Mouse (Mus musculus) brown adipose tissue, adult 24 weeks (tissue): ENCODE results near the gene Adal. TPM values are rescaled to one million over a fixed set of nuclear protein-coding genes. Genes with fewer than 3 reads are reported as not detected.

Experiments
- H3K27ac ChIP-seq: fragments of 200-500 bp; replicated peaks from 2 replicates; pipeline ENCODE4 v1.5.1; 2012; ENCODE audit warnings: low read depth, mild to moderate bottlenecking, low read length
- H3K4me1 ChIP-seq: fragments of 200-500 bp; 2 replicates; pipeline ENCODE4 v1.6.1; 2012; ENCODE audit warnings: low read length, mixed read lengths; ENCODE audit not compliant: control insufficient read depth, insufficient read depth, insufficient read length
- H3K4me3 ChIP-seq: fragments of 200-500 bp; 2 replicates; pipeline ENCODE4 v1.5.1; 2012; ENCODE audit warnings: low read depth, mild to moderate bottlenecking, low read length, moderate library complexity; ENCODE audit not compliant: insufficient read depth
- polyA plus RNA-seq: library from polyadenylated mRNA; stranded (reverse); fragments of >200 nt; gene quantifications from 2 replicates; pipeline ENCODE4 v1.2.4, GENCODE M21; 2012; ENCODE audit not compliant: missing spikeins, insufficient read depth, insufficient read length

Gene Adal
- polyA plus RNA-seq, 1 experiment = 9.5 TPM

GRCm38 (mm10) chr2:121149679-121150078, 9.5 kb downstream of the Adal start:
- Histone ChIP-seq H3K27ac (no peak overlapping the region), H3K4me3 (no peak overlapping the region), H3K4me1 (no peaks in the 10 kb centered on the region)

GRCm38 (mm10) chr2:121153100-121153499, 12.9 kb downstream of the Adal start:
- Histone ChIP-seq H3K4me3 (no peak overlapping the region), H3K4me1 (no peaks in the 10 kb centered on the region), H3K27ac (no peak overlapping the region)

GRCm38 (mm10) chr2:121169173-121169572, 28.9 kb downstream of the Adal start:
- Histone ChIP-seq H3K4me3 (peak overlapping the region; percentile 26), H3K4me1 (peaks cover 4% of the 10 kb centered on the region; the same call in 1 of the 2 replicates), H3K27ac (no peak overlapping the region)

GRCm38 (mm10) chr2:121169902-121170301, 29.7 kb downstream of the Adal start:
- Histone ChIP-seq H3K4me3 (peak overlapping the region; percentile 91), H3K27ac (peak overlapping the region; percentile 80), H3K4me1 (peaks cover 4% of the 10 kb centered on the region; the same call in 1 of the 2 replicates)

- Histone ChIP-seq H3K4me3 (peak within 1 kb of the TSS; percentile 91), H3K27ac (peak within 1 kb of the TSS; percentile 80), H3K4me1 (peaks cover 4% of the 10 kb centered on the region; the same call in 1 of the 2 replicates)
Observed at GRCm38 (mm10) chr2:121170481-121170971, 30.3 kb downstream of the Adal start, which contains the start of gene Tubgcp4. Tubgcp4 (plus strand) TSS chr2:121170654.

DNA sequence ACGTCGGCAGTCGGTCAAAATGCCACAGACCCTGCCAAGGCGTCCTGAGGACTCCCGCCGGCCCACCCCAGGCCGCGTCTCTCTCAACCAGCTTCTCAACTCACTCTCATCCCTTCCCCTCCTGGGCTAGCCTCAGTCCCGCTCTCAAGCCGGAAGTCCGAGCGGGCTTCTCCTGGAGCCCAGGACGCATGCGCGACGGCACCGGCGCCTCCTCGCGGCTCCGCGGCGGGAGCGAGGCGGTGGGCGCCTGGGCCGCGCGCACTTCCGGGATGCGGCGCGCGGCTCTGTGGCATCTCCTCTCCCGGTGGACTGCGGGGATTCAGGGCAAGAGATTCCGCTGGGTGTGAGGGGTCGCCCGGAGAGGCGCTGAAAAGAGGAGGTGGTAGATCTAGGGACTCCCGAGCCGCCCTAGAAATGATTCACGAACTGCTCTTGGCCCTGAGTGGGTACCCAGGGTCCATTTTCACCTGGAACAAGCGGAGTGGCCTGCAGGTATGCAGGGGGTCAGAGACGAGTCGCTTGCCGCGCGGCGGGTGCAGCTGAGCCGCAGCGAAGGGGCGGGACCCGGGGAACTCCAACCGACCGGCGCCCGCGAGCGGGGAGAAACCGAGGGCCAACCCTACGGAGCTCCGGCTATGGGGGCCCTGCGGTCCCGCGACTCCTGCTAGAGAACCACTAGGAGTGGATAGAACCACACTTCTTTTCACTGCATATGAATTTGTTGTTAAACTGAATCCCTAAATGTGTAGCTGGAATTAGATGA, 30.9 kb downstream of the Adal start, which contains the start of gene Zscan29:
Gene Zscan29, minus strand, starts transcription at position 146 of the 763 bp plus-strand sequence.
- H3K27ac ChIP-seq = peak within 1 kb of the TSS; percentile 80
- peak within 1 kb of the TSS; percentile 91 for H3K4me3 ChIP-seq
- peaks cover 4% of the 10 kb centered on the region; the same call in 1 of the 2 replicates for H3K4me1 ChIP-seq

DNA sequence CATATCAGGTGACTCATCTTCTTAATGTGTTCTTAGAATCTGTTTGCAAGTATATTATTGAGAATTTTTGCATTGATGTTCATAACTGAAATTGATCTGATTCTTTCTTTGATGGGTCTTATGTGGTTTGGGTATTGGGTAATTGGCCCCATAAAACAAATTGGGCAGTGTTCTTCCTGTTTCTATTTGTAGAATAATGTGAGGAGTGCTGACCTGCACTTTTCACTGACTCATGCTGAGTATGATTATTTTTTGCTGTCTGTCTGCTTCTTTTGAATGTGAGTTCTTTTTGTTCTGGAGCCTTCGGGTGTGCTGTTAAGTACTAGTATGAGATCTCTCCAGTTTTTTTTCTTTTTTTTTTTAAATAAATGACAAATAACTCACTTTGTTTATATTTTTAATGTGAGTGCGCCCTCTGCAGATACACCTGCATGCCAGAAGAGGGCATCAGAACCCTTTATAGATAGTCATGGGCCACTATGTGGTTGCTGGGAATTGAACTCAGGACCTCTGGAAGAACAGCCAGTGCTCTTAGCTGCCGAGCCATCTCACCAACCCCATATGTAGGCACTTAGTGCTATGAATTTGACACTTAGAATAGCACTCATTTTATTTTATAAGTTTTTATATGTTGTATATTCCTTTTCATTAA, 38.7 kb downstream of the Adal start:
- no peak overlapping the region for H3K27ac ChIP-seq
- H3K4me3 ChIP-seq = no peak overlapping the region
- no peaks in the 10 kb centered on the region for H3K4me1 ChIP-seq

DNA sequence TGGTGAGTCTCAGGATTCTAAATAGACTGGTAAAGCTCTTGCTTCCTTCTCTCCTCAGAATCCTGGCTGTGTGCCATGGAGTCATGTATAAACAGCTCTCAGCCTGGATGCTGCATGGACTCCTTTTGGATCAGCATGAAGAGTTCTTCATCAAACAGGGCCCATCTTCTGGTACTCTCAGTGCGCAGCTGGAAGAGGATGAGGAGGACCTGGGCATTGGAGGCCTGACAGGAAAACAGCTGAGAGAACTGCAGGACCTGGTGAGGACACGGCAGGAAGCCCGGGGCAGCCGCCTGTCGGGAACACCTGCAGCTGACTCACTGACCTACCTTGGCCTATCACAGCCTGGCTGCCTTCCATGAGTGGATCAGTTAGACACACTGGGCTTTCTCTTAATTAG, 43.2 kb downstream of the Adal start:
- no peak overlapping the region for H3K4me3 ChIP-seq
- H3K4me1 ChIP-seq = no peaks in the 10 kb centered on the region
- no peak overlapping the region for H3K27ac ChIP-seq

- H3K27ac ChIP-seq = no peak overlapping the region
- H3K4me1 ChIP-seq = no peaks in the 10 kb centered on the region
- no peak overlapping the region for H3K4me3 ChIP-seq
Observed at GRCm38 (mm10) chr2:121184142-121184541, 43.9 kb downstream of the Adal start.

DNA sequence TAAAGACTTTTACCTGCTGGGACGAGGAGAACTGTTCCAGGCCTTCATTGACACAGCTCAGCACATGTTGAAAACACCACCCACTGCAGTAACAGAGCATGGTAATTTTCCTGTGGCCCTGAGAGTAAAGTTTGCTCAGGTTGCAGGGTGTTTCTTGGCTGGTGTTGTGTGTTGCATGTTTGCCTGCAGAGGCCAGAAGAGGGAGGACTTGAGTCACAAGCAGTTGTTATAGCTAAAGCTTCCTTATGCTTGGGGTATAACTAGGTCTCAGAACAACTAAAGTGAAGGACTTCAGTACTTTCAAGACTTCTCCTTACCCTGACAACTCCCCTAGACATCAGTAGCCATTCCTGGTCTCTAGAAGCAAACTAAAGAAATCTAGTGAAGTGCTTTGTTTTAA, 48.3 kb downstream of the Adal start:
- H3K4me1 ChIP-seq = no peaks in the 10 kb centered on the region
- H3K4me3 ChIP-seq = no peak overlapping the region

GRCm38 (mm10) chr2:121195466-121195865, 55.2 kb downstream of the Adal start:
- Histone ChIP-seq H3K4me1 (no peaks in the 10 kb centered on the region), H3K27ac (no peak overlapping the region)

More for the DNA sequence above, 48.3 kb downstream of the Adal start:
- H3K27ac ChIP-seq = no peak overlapping the region

GRCm38 (mm10) chr2:121204276-121204675, 64.0 kb downstream of the Adal start:
- Histone ChIP-seq H3K4me3 (no peak overlapping the region), H3K4me1 (no peaks in the 10 kb centered on the region), H3K27ac (no peak overlapping the region)

More at GRCm38 (mm10) chr2:121195466-121195865, 55.2 kb downstream of the Adal start:
- H3K4me3 ChIP-seq = no peak overlapping the region

Other genes with a start within 250 kb of the Adal start
- 10.5 and 12.3 TPM in 2 replicates for gene Ubr1, start 169.7 kb upstream of the Adal start, polyA plus RNA-seq
- 4.8 and 5.3 TPM in 2 replicates for gene Tmem62, start 163.4 kb upstream of the Adal start, polyA plus RNA-seq
- gene Ccndbp1, start 132.0 kb upstream of the Adal start, polyA plus RNA-seq = 37.4 and 38.1 TPM in 2 replicates
- gene Epb42, start 103.4 kb upstream of the Adal start, polyA plus RNA-seq = not detected in 2 replicates
- not detected in 2 replicates for gene Tgm5, start 54.6 kb upstream of the Adal start, polyA plus RNA-seq
- gene Tgm7, start 30.6 kb upstream of the Adal start, polyA plus RNA-seq = not detected in 2 replicates
- gene Lcmt2, start 225 bp downstream of the Adal start, polyA plus RNA-seq = 4.9 and 5.9 TPM in 2 replicates
- 12.8 and 16.4 TPM in 2 replicates for gene Tubgcp4, start 30.2 kb downstream of the Adal start, polyA plus RNA-seq
- 6.6 and 8.6 TPM in 2 replicates for gene Zscan29, start 30.7 kb downstream of the Adal start, polyA plus RNA-seq
- 8.7 and 12.8 TPM in 2 replicates for gene Trp53bp1, start 131.0 kb downstream of the Adal start, polyA plus RNA-seq
- gene Map1a, start 149.2 kb downstream of the Adal start, polyA plus RNA-seq = 1.2 and 1.5 TPM in 2 replicates
- gene Ppip5k1, start 215.0 kb downstream of the Adal start, polyA plus RNA-seq = 64.8 and 79.2 TPM in 2 replicates
- not detected in 2 replicates for gene Ckmt1, start 217.3 kb downstream of the Adal start, polyA plus RNA-seq
- not detected in 2 replicates for gene Strc, start 246.7 kb downstream of the Adal start, polyA plus RNA-seq